8 mouse cellular contexts compared by ENCODE assay signal in genomic region chr2:113390935-113391334, GRCm38 (mm10).
A peak's percentile ranks its signal among the peaks of the same experiment; 100 is the strongest.
DNase-seq lines count a peak whose midpoint lies in the region; ATAC-seq and TF ChIP-seq lines count a peak whose summit lies in the region.

No protein-coding gene starts in this region.

- H3K9ac ChIP-seq in hindbrain, embryonic 16.5 days (ENCODE audit: low read depth, low read length) = no peak overlapping the region
- H3K9ac ChIP-seq in lung, postnatal 0 days (replicated peaks; ENCODE audit: low read depth) = no peak overlapping the region

- 58% methylated on average over 3 of the region's 3 CpGs for WGBS in hindbrain, embryonic 16.5 days
- WGBS in lung, postnatal 0 days = 55% methylated on average over 3 of the region's 3 CpGs

- H3K9me3 ChIP-seq in hindbrain, embryonic 16.5 days (ENCODE audit: control insufficient read depth, low read length) = no peaks in the 10 kb centered on the region
- H3K9me3 ChIP-seq in lung, postnatal 0 days (ENCODE audit: low read length) = no peaks in the 10 kb centered on the region

- peak; percentile 87 for TF ChIP-seq CTCF in lung, postnatal 0 days (IDR thresholded peaks at IDR 0.05)

- H3K36me3 ChIP-seq in hindbrain, embryonic 16.5 days (ENCODE audit: control insufficient read depth, insufficient read depth, low read length) = no peaks in the 10 kb centered on the region
- no peaks in the 10 kb centered on the region for H3K36me3 ChIP-seq in lung, postnatal 0 days (ENCODE audit: insufficient read depth, low read length)

- no peak for TF ChIP-seq EP300 in lung, postnatal 0 days (IDR thresholded peaks at IDR 0.05)

- H3K4me3 ChIP-seq in hindbrain, embryonic 16.5 days (ENCODE audit: low read length) = no peak overlapping the region
- H3K4me3 ChIP-seq in lung, postnatal 0 days (ENCODE audit: low read depth, low read length) = no peak overlapping the region

- H3K4me1 ChIP-seq in hindbrain, embryonic 16.5 days (ENCODE audit: control insufficient read depth, insufficient read depth, low read depth, low read length) = no peaks in the 10 kb centered on the region
- no peaks in the 10 kb centered on the region for H3K4me1 ChIP-seq in lung, postnatal 0 days (ENCODE audit: insufficient read depth, low read depth, low read length)

- DNase-seq in cerebellum, adult 8-10 months = no peak
- DNase-seq in urinary bladder, postnatal 14 days (ENCODE audit: low spot score) = peak; percentile 18
- DNase-seq in urinary bladder, postnatal 4 days (ENCODE audit: low spot score in 2 of 2) = no peak
- DNase-seq in lung, postnatal 0 days (ENCODE audit: low spot score) = peak; percentile 77
- DNase-seq in natural killer cell, adult 2 months (ENCODE audit: low spot score in 2 of 2) = no peak
- DNase-seq in cerebellum, postnatal 36 days = no peak

- no peaks in the 10 kb centered on the region for H3K27me3 ChIP-seq in hindbrain, embryonic 16.5 days (replicated peaks; ENCODE audit: control insufficient read depth, insufficient read depth, low read length)
- no peaks in the 10 kb centered on the region for H3K27me3 ChIP-seq in lung, postnatal 0 days (replicated peaks; ENCODE audit: insufficient read depth, low read length)

- ATAC-seq in cerebellum, adult (ENCODE audit: insufficient number of reproducible peaks, low FRiP score, low TSS enrichment) = peak; percentile 62; the same call in 1 of the 2 replicates
- peak; percentile 52; the same call in 1 of the 2 replicates for ATAC-seq in hindbrain, embryonic 16.5 days
- ATAC-seq in lung, postnatal 0 days = peak; percentile 48

- no peak overlapping the region for H3K4me2 ChIP-seq in hindbrain, embryonic 16.5 days (ENCODE audit: low read length)
- H3K4me2 ChIP-seq in lung, postnatal 0 days (replicated peaks; ENCODE audit: low read depth, low read length) = no peak overlapping the region

- no peak overlapping the region for H3K27ac ChIP-seq in hindbrain, embryonic 16.5 days (ENCODE audit: low read depth, low read length)
- H3K27ac ChIP-seq in lung, postnatal 0 days (ENCODE audit: low read length) = no peak overlapping the region

Comparison
In these comparisons a context has a peak if more than half of its experiments do, and no peak if none do; other contexts are left out.
1. DNase-seq: peak in urinary bladder, postnatal 14 days (single experiment) and lung, postnatal 0 days (single experiment); none in cerebellum, adult 8-10 months (single experiment), urinary bladder, postnatal 4 days (0 of 2), natural killer cell, adult 2 months (0 of 2) and cerebellum, postnatal 36 days (0 of 2).
2. Peak in every context shown above with its lines, with median percentiles within 50 percentile points of each other: ATAC-seq.